Mouse (Mus musculus) ES-Bruce4 (cell line): ENCODE measurements at regions not wholly inside any gene's neighbourhood (a gene's known extent, or its start where the extent isn't known, plus 50 kb on each side); places are given as distances from the start of the nearest gene placed in this dataset.

ENCODE experiments used
- H3K27ac ChIP-seq: 2 replicates; pipeline ENCODE4 v1.5.1; 2012; ENCODE audit warnings: low read length, inconsistent platforms; ENCODE audit not compliant: insufficient read depth
- H3K27me3 ChIP-seq: 2 replicates; pipeline ENCODE4 v1.6.1; 2012; ENCODE audit warnings: mild to moderate bottlenecking, low read length, inconsistent platforms; ENCODE audit not compliant: control insufficient read depth, poor library complexity, insufficient read depth, severe bottlenecking
- H3K36me3 ChIP-seq: 2 replicates; pipeline ENCODE4 v1.6.1; 2012; ENCODE audit warnings: inconsistent platforms, mild to moderate bottlenecking, low read length, moderate library complexity; ENCODE audit not compliant: control insufficient read depth, poor library complexity, insufficient read depth, severe bottlenecking
- H3K4me1 ChIP-seq: one replicate; pipeline ENCODE4 v1.8.1; 2011; ENCODE audit warnings: low read length; ENCODE audit not compliant: control insufficient read depth, insufficient read depth
- H3K4me3 ChIP-seq: 2 replicates; pipeline ENCODE4 v1.5.1; 2011; ENCODE audit warnings: low read depth, mild to moderate bottlenecking, low read length
- H3K9ac ChIP-seq: 2 replicates; pipeline ENCODE4 v1.6.1; 2012; ENCODE audit warnings: low read depth, mild to moderate bottlenecking, inconsistent platforms; ENCODE audit not compliant: poor library complexity, severe bottlenecking
- H3K9me3 ChIP-seq: replicated peaks from 2 replicates; pipeline ENCODE4 v1.6.1; 2012; ENCODE audit warnings: mild to moderate bottlenecking, low read length, inconsistent platforms; ENCODE audit not compliant: control insufficient read depth, poor library complexity, insufficient read depth, severe bottlenecking
- CTCF ChIP-seq: IDR thresholded peaks from one replicate; pipeline ENCODE4 v1.8.1; 2011; ENCODE audit warnings: low read depth, low read length
- EP300 ChIP-seq: IDR thresholded peaks from 2 replicates; pipeline ENCODE4 v1.6.1; 2011; ENCODE audit warnings: low read depth, low read length; ENCODE audit not compliant: insufficient read depth
- POLR2A ChIP-seq: IDR thresholded peaks from one replicate; pipeline ENCODE4 v1.8.1; 2011; ENCODE audit warnings: low read length; ENCODE audit not compliant: insufficient read depth

DNA sequence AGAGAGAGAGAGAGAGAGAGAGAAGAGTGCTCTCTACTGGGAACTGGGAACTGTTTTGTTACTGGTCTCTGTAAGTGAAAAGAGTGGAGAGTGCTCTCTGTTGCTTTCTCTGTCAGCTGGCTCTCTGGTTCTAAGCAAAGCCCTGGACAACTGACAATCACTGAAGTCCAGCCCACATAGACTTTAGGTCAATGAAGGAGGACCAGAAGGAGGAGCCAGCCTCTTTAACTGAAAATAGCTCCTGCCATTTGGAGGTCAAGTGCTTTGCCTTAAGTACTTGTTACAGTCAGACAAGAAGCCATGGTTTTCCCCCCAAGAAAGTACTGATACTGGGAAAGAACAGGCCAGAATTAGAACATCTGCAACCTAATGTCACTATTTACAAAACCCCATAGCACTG, 232.5 kb upstream of the Usp24 start:
- Histone ChIP-seq H3K9ac (no peak overlapping the region), H3K27ac (no peak overlapping the region), H3K9me3 (no peaks in the 10 kb centered on the region), H3K27me3 (no peaks in the 10 kb centered on the region; the same call in 1 of the 2 replicates), H3K36me3 (no peaks in the 10 kb centered on the region), H3K4me1 (no peaks in the 10 kb centered on the region), H3K4me3 (no peak overlapping the region)
- TF ChIP-seq EP300 (no peak), CTCF (no peak), POLR2A (no peak)

DNA sequence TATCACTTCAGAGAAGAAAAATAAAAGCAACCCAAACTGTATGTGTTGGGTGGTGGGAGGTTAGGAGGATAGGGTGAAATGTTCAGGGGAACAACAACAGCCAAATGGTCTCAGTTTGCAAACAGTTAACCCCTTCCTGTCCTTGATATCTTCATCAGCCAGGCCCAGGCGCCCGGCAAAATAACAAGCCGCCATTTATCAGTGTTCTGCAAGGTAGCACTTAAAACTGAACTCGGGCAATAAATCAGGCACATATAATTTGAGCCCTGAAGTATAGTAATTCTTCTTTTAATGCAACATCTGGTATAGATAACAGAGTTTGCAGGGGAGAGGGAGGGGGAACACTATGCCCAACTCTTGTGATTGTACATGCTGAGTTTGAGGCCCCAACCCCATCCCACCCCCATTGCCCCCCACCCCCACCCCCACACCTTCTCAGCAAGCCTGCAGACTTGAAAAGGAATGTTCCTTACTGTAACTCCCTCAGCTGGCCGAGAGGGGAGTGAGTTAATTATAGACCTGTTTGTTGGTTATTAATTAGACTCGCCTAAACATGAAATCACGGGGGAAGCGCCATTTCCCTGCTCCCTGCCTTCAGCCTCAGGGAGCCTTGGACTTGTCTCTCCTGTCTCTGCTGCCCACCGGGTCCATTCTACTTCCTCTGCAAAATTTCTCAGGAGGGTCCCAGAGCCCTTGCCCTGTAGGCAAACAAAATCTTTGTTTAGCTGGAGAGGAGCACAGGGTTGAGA, 223.9 kb upstream of the Usp24 start:
- Histone ChIP-seq H3K27ac (no peak overlapping the region), H3K36me3 (no peaks in the 10 kb centered on the region), H3K9me3 (no peaks in the 10 kb centered on the region; the same call in 1 of the 2 replicates), H3K4me1 (no peaks in the 10 kb centered on the region), H3K27me3 (no peaks in the 10 kb centered on the region; the same call in 1 of the 2 replicates), H3K9ac (no peak overlapping the region), H3K4me3 (no peak overlapping the region)
- TF ChIP-seq POLR2A, result no peak

DNA sequence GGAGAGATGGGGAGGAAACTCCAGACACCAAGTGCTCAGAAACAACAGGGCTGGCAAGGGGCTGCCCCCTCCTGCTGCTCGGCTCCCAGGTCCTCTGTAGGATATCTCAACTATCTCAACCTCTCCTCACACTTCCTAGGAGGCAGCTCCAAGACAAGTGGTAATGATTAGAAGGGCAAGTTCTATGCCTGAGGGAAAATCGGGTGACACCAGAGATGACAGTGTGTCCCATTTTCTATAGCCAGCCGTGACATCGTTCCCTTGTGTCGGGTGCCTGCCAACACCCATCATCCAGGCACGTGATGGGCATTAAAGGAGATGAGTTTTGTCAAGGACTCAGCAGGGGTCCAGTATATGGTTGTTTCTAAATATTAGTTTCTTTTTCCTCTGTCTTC, 223.3 kb upstream of the Usp24 start:
- Histone ChIP-seq H3K4me1 (no peaks in the 10 kb centered on the region), H3K9me3 (no peaks in the 10 kb centered on the region; the same call in 1 of the 2 replicates), H3K4me3 (no peak overlapping the region), H3K36me3 (no peaks in the 10 kb centered on the region), H3K9ac (no peak overlapping the region), H3K27me3 (no peaks in the 10 kb centered on the region; the same call in 1 of the 2 replicates), H3K27ac (no peak overlapping the region)
- TF ChIP-seq POLR2A, result no peak

DNA sequence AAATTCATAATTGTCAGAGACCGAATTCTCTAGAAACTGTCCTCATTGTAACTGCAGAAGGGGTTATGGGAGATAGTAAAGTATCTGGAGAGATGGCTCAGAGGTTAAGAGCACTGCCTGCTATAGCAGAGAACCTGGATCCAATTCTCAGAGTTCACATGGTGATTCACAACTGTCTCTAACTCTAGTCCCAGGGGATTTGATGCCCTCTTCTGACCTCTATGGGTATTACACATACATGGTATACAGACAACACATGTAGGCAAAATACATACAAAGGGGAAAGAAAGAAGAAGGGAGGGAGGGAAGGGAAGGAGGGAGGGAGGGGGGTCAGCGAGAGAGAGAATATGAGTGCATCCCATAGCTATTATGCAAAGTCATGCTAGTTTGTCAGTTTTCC, 222.8 kb upstream of the Usp24 start:
- Histone ChIP-seq H3K27me3 (no peaks in the 10 kb centered on the region; the same call in 1 of the 2 replicates), H3K9ac (no peak overlapping the region), H3K27ac (no peak overlapping the region), H3K4me1 (no peaks in the 10 kb centered on the region), H3K36me3 (no peaks in the 10 kb centered on the region), H3K4me3 (no peak overlapping the region), H3K9me3 (no peaks in the 10 kb centered on the region; the same call in 1 of the 2 replicates)
- no peak for TF ChIP-seq POLR2A
- no peak for TF ChIP-seq CTCF
- TF ChIP-seq EP300, result no peak

DNA sequence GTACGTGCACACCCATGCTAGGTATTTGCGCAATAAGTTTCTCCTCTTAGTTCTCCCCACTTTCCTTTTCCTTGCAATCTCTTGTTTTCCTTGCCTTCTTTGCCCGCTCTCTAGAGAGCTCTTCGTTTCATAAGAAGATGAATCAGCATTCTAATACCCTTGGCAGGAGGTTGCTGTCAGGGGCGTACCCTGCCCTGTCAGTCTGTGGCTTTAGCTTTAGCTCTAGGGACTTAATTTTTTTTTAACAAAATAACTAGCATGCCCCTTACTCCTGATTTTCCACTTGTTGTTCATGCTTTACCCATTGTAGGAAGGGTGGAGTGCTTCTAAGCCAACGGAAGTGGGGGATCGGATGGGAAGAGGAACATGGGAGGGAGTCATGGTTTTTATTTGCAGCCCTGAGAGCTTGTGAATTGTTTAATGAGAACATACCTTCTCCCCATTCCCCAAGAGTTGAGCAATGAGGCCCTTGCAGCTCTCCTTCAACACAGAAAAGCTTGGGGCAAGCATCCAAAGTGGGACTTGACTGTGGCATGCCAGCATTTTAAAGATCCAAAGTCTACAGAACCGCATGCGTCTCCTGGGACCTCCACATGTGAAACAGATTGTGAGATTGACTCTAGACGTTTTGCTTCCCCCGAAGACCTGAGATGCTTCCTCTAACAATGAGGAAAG, 221.0 kb upstream of the Usp24 start:
- Histone ChIP-seq H3K9me3 (no peaks in the 10 kb centered on the region; the same call in 1 of the 2 replicates), H3K27me3 (no peaks in the 10 kb centered on the region; the same call in 1 of the 2 replicates), H3K4me1 (no peaks in the 10 kb centered on the region), H3K36me3 (no peaks in the 10 kb centered on the region), H3K27ac (no peak overlapping the region), H3K9ac (no peak overlapping the region), H3K4me3 (no peak overlapping the region)
- no peak for TF ChIP-seq EP300
- TF ChIP-seq CTCF, result no peak
- no peak for TF ChIP-seq POLR2A

DNA sequence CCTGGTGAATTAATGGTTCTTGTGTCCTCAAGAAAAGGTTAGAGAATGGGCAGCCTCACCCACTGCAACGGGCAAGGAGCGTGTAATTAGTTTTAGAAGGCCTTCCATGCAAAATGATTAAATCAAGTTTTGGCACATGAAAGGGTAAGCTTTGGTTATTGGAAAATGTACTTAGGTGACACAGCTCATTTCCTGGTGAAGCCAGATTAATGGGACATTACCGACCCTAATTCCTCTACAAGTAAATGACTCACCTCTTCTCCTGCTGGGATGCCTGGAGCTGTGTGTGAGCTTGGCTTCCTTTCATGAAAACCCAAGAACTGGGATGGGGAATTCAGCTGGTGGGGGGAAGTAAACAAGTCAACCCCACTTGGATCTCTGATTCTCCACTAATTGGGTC, 219.9 kb upstream of the Usp24 start:
- TF ChIP-seq CTCF, result no peak
- no peak for TF ChIP-seq POLR2A
- H3K27me3 ChIP-seq, result no peaks in the 10 kb centered on the region; the same call in 1 of the 2 replicates
- no peaks in the 10 kb centered on the region for H3K4me1 ChIP-seq
- H3K36me3 ChIP-seq, result no peaks in the 10 kb centered on the region
- H3K9me3 ChIP-seq, result no peaks in the 10 kb centered on the region; the same call in 1 of the 2 replicates
- H3K4me3 ChIP-seq, result no peak overlapping the region
- H3K9ac ChIP-seq, result no peak overlapping the region
- no peak overlapping the region for H3K27ac ChIP-seq
